Mouse (Mus musculus): ENCODE data around the gene Chka.

Gene Chka

DNA sequence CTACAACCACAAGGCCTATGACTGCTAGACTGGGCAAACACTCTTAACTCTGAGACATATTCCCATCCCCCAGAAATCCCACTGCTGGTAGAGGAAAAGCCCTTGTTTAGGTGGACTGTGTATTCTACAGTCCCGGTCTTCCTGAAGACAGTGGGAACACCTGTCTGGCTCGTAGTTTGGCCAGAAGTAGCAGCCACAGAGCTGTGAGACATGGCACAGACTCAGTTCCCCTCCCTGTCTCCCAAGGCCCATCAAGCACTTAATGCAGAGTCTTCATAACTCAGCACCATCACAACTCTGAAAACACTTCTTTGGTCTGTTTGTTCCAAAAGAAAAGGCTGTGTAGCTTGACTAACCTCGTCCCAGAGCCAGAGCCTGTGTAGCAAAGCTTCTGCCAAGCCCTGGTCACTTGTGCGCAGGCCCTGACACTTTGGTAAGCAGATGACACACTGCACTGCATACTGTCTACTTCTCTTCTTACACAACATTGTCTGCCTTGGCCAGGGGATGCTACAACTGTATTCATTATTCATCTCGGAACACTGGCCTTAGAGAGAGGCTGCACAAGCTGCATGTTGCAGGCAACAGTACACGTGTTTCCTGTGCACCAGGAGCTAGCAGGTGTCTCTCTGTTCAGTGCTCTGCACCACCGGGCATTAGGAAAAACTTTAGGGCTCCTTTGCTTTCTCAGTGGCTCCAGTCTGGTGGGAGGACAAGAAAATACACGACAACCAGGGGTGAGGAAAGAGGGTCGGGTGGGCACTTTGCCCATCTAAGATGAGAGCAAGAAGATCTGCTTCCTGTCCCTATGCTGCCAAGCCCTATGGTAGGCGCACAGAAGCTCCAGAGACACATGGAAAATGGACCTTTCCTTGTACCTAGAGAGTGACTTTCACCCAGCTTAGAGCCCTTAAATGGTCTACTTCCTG, 4.6 kb upstream of the Chka start:
- in situ Hi-C loops (cut with MboI, MseI) = no loop called here

- in situ Hi-C loops (cut with MboI, MseI) = no loop called here
Measured at GRCm38 (mm10) chr19:3847711-3848110, 3.9 kb upstream of the Chka start.

- in situ Hi-C loops (cut with MboI, MseI) = no loop called here
Measured at GRCm38 (mm10) chr19:3848207-3848808, 3.3 kb upstream of the Chka start.

GRCm38 (mm10) chr19:3849251-3849650, 2.3 kb upstream of the Chka start:
- in situ Hi-C loops (cut with MboI, MseI) = no loop called here

DNA sequence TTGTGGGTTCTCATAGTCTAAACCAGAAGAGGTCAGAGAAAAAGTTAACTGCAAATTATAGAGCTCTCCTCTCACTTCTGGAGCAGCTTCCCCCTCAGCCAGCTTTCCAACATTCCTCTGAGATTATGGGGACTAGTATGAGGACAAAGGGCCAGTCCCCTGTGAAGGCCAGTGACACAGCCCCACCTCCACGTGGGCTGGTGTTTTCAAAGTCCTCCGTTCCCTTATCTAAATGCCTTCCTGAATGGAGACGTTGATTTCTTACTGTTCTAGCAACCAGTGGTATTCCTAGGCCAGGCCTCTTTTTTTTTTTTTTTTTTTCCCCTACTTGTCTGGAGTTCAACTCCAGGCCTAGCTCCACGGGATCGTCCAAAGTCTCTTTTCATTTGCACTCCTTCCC, 1.5 kb upstream of the Chka start:
- in situ Hi-C loops (cut with MboI, MseI) = no loop called here

GRCm38 (mm10) chr19:3850847-3851469, 615 bp upstream of the Chka start:
- in situ Hi-C loops (cut with MboI, MseI) = no loop called here

DNA sequence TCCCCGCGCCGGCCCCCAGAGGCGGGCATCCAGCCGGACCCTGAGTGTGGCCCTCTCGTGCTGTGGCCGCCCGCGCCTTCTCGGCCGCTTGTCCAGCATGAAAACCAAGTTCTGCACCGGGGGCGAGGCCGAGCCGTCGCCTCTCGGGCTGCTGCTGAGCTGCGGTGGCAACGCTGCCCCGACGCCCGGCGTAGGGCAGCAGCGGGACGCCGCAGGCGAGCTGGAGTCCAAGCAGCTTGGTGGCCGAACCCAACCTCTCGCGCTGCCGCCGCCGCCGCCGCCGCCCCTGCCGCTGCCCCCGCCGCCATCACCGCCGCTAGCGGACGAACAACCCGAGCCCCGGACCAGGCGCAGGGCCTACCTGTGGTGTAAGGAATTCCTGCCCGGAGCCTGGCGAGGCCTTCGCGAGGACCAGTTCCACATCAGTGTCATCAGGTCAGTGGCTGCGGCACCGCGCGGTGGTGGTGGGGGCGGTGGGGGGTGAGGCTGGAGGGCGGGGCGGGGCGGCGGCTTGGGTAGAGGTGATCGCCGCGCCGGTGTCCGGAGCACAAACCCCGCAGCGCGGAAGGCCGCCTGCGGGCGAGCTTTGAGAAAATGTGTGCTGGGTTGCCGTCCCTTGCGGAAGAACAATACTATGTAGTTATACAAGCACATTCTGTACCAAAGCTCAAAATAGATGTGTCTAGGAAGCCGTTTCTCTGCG, 557 bp downstream of the Chka start:
- in situ Hi-C loops (cut with MboI, MseI) = no loop called here

DNA sequence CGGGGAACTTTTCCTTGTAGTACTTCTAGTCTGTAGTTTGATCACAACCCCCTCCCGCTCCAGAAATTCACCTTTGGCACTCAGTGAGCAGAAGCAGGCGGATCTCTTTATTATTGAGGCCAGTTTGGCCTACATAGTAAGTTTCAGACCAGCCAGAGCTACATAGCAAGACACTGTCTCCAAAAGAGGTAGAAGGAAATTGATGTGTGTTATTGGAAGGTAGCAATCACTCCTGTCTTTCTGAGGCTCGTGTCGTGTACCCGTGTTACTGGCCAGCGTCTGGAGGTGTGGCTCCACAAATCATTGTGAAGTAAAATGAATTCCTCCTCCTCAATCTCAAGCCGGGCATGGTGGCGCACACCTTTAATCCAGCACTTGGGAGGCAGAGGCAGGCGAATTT, 1.5 kb downstream of the Chka start:
- in situ Hi-C loops (cut with MboI, MseI) = no loop called here

GRCm38 (mm10) chr19:3853891-3854290, 2.3 kb downstream of the Chka start:
- in situ Hi-C loops (cut with MboI, MseI) = no loop called here

- in situ Hi-C loops (cut with MboI, MseI) = no loop called here
Measured at GRCm38 (mm10) chr19:3855091-3855490, 3.5 kb downstream of the Chka start.

DNA sequence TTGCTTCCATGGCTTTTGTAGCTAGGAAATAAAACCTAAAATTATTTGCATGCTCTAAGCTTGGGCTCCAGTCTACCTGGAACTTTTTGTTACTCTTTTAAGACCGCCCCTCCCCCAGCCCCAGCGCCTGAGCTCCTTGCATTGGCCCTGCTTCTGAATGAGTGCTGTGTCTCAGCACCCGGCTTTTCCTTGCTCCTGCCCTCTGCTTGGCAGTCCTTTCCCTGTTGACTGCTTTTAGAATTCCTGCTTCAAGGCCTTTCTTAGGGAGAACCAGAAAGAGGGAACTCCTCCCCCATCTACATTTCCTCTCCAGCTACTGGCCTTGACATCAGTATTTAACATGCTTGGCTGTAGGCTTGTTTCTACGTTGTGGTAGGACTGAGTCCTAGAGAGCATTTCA, 4.0 kb downstream of the Chka start:
- in situ Hi-C loops (cut with MboI, MseI) = no loop called here

GRCm38 (mm10) chr19:3857220-3857619, 5.6 kb downstream of the Chka start:
- in situ Hi-C loops (cut with MboI, MseI) = no loop called here

GRCm38 (mm10) chr19:3862713-3863112, 11.1 kb downstream of the Chka start:
- in situ Hi-C loops (cut with MboI, MseI) = no loop called here

DNA sequence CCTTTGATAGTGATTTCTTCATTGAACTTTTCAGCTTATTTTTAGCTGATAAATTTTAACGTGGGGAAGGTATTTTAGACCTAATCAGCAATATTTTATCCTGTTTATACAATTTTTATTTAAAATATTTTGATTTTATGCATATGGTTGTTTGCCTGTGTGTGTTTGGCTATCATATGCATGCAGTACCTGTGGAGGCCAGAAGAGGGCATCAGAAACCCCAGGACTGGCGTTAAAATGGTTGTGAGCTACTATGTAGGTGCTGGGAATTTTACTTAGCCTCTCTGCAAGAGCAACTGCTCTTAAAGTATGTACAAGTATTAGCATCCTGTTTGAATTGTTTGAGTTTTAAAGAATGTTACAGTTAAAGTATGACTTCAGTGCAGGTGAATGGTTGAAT, 13.4 kb downstream of the Chka start:
- in situ Hi-C loops (cut with MboI, MseI) = no loop called here

GRCm38 (mm10) chr19:3868290-3868689, 16.7 kb downstream of the Chka start:
- in situ Hi-C loops (cut with MboI, MseI) = no loop called here

DNA sequence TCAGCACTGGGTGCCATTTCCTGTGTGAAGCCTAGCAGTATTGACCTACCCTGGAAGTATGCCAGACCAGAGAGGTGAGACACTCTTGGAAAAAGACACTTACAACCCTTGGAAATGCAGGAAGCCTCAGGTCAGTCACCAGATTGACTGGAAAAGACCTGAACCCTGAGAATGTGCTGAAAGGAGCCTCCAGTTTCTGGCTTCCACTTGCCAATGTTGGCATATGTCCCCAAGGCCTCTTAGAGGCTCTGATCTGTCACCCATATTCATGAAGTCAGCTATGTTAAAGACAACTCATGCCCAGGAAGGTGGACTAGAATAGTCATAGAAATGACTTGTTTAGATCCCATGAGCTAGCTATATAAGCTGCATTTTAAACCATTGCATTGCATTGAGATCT, 19.9 kb downstream of the Chka start:
- in situ Hi-C loops (cut with MboI, MseI) = no loop called here

DNA sequence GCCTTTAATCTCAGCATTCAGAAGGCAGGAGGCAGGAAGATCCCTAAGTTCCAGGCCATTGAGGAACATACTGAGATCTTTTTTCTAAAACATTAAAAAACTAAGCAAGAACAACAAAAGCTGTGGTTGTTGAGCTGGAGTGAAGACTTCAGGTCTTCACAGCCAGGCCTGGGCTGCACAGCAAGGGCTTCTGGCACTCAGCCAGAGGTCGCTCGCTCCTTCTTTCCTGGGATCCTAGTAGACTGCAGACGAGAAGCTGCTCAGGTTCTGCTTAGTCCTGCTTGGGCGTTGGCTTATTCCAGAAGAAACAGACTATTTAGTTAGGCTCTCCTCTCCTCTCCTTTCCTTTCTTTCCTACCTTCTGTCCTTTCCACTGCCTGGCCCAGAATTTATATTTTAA, 20.8 kb downstream of the Chka start:
- in situ Hi-C loops (cut with MboI, MseI) = no loop called here

- in situ Hi-C loops (cut with MboI, MseI) = no loop called here
Measured at GRCm38 (mm10) chr19:3875045-3875444, 23.5 kb downstream of the Chka start.

- in situ Hi-C loops (cut with MboI, MseI) = no loop called here
Measured at GRCm38 (mm10) chr19:3880054-3880848, 28.7 kb downstream of the Chka start.

DNA sequence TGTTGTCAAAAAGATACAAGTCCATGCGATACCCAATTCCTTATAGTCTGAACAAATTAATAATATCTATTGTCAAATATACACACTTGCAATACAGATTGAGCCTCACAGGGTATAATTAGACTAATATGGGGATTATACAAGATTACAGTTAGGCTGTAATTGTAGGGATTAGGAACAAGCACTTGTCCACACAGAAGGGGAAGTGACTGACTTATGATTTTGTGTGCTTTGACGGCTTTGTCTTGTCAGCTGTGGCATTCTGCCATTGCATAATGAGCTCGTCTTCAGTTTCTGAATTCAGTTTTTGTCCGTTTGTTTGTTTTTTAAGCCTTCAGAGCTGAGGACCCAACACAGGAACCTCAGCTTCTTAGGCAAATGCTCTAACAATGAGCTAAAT, 30.6 kb downstream of the Chka start:
- in situ Hi-C loops (cut with MboI, MseI) = no loop called here

GRCm38 (mm10) chr19:3884325-3884990, 32.9 kb downstream of the Chka start:
- in situ Hi-C loops (cut with MboI, MseI) = no loop called here

Measured in T-helper 1 cell (primary cell).